Mouse (Mus musculus) thymus, adult 2 months (tissue): ENCODE measurements around the gene Med7. TPM values are rescaled to one million over a fixed set of nuclear protein-coding genes. Genes with fewer than 3 reads are reported as not detected.

Experiments
- DNase-seq: peaks from one replicate; pipeline ENCODE4 v3.0.0; 2021
- H3K27ac ChIP-seq: fragments of 200-500 bp; 2 replicates; pipeline ENCODE4 v1.5.1; 2012; ENCODE audit warnings: low read length, control low read depth; ENCODE audit not compliant: control insufficient read depth, insufficient read depth
- H3K27me3 ChIP-seq: fragments of 200-500 bp; 2 replicates; pipeline ENCODE4 v1.6.1; 2012; ENCODE audit warnings: mild to moderate bottlenecking, low read length, moderate library complexity, mixed read lengths; ENCODE audit not compliant: control insufficient read depth, insufficient read depth
- H3K36me3 ChIP-seq: fragments of 200-500 bp; 2 replicates; pipeline ENCODE4 v1.6.1; 2012; ENCODE audit warnings: mild to moderate bottlenecking, low read length, moderate library complexity; ENCODE audit not compliant: control insufficient read depth, insufficient read depth
- H3K4me1 ChIP-seq: fragments of 200-500 bp; replicated peaks from 2 replicates; pipeline ENCODE4 v1.6.1; 2012; ENCODE audit warnings: low read length; ENCODE audit not compliant: control insufficient read depth, insufficient read depth
- H3K4me3 ChIP-seq: fragments of 200-500 bp; 2 replicates; pipeline ENCODE4 v1.5.1; 2012; ENCODE audit warnings: mild to moderate bottlenecking, low read length, control low read depth, moderate library complexity; ENCODE audit not compliant: control insufficient read depth, insufficient read depth
- CTCF ChIP-seq: fragments of 200-500 bp; IDR thresholded peaks from 2 replicates; pipeline ENCODE4 v1.5.1; 2012; ENCODE audit warnings: mild to moderate bottlenecking, control low read depth, low read length, moderate library complexity, borderline replicate concordance; ENCODE audit not compliant: control insufficient read depth, poor library complexity, insufficient read depth; ENCODE audit errors: extremely low read depth
- POLR2A ChIP-seq: fragments of 200-500 bp; IDR thresholded peaks from 2 replicates; pipeline ENCODE4 v1.6.1; 2012; ENCODE audit warnings: mild to moderate bottlenecking, low read length, control low read depth, moderate library complexity; ENCODE audit not compliant: control insufficient read depth, poor library complexity, insufficient read depth; ENCODE audit errors: extremely low read depth
- WGBS: fragments of 180-500 bp; shearing (Covaris S2); methylation state at CpG from one replicate; pipeline ENCODE4 v1.1.7; 2018; 5-methylcytosine and 5-hydroxymethylcytosine counted together
- polyA plus RNA-seq: library from polyadenylated mRNA; depleted of rRNA; stranded (reverse); fragments of >200 nt; gene quantifications from 2 replicates; pipeline ENCODE4 v1.2.3, GENCODE M21; 2012

Gene Med7
- polyA plus RNA-seq, 1 experiment, result 28.2 TPM

DNA sequence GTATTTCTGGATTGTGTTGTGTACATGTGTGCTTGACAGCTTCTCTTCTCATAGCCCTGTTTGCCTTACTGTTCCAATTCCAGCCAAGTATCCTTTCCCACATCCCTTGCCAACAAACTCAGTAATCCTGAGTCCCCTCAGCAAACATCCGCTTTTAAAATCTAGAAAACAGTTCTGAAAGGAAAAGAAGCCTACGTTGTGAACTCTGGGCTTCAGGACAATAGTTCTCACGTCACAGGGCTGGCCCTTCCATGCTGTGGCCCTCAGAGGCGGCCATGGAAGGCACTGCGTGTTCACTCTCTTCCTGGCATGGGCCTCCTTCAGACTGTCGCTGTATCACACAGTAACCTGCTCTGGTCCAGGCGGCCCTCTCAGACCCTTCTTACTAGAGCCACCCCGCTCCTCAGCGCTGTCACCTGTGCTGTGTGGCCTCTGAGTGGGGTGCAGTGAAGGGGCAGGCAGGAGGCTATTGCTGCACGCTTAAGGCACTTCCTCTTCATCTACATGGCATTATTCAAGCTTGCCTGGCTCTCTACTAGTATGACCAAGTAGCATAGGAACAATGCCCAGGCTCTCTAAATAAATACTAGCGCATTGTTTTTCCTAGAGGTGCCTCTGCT lies 12.8 kb downstream of the Med7 start:
- no peak for DNase-seq
- no peaks in the 10 kb centered on the region for H3K36me3 ChIP-seq
- no peak overlapping the region for H3K4me3 ChIP-seq
- no peak overlapping the region for H3K27ac ChIP-seq
- H3K27me3 ChIP-seq, result no peaks in the 10 kb centered on the region
- TF ChIP-seq CTCF (no peak), POLR2A (no peak)
- peaks cover 12% of the 10 kb centered on the region for H3K4me1 ChIP-seq
- WGBS, result 67% methylated on average over 11 of the region's 11 CpGs

DNA sequence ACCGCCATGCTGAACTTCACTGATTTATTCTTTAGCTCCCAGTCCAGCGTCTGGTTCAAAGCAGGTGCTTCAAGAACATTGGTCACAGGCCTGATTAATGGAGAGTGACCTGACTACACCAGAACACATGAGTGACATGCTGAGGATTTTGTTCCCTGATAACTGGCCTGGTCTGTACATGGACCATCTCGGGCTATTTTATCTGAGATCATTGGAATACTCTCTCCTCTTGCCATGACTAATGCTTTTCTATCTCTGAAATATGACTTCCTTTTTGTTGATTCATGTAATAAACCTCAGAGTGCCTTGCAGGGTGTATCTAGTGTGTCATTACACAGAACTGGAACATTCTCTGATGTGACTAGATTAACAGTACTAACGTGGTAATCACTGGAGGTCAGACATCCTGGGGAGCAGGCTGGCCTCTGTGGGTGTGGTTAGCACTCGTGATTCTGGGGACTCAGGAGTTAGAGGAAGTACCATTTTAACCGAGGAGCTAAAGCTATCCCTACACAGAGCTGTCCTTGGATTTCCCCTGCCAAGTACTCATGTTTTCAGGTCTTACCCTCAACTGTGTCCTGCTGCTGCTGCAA lies 17.8 kb downstream of the Med7 start, which contains the start of gene Havcr2:
Havcr2 (plus strand) TSS at position 483 of the 593 bp plus-strand sequence.
- Histone ChIP-seq H3K36me3 (no peaks in the 10 kb centered on the region), H3K4me1 (peaks cover 2% of the 10 kb centered on the region), H3K4me3 (no peak within 1 kb of the TSS), H3K27me3 (no peaks in the 10 kb centered on the region), H3K27ac (no peak within 1 kb of the TSS)
- WGBS, result 52% methylated on average over 6 of the region's 6 CpGs
- TF ChIP-seq CTCF (no peak), POLR2A (no peak)
- DNase-seq, result no peak

DNA sequence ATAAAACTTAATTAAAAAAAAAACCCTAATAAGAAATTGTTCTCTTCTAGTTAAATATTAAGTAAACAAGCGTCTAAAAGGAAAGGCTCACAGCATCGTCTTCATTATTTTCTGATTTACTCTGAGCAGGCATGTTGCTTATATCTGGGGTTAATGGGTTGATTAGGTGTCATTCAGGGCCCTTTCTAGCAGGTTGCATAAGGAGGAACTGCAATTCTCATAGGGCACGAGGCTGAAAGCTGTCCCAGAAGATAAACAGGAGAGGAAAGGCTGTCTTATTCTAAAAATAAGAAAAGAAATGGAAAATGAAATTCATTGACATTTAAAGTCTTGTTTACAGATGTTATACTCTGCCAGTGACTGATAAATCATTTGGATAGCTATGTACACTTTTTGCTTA lies 23.2 kb downstream of the Med7 start:
- DNase-seq, result no peak
- Histone ChIP-seq H3K27me3 (no peaks in the 10 kb centered on the region), H3K4me1 (no peaks in the 10 kb centered on the region), H3K36me3 (no peaks in the 10 kb centered on the region), H3K27ac (no peak overlapping the region), H3K4me3 (no peak overlapping the region)
- WGBS, result 88% methylated on average over 3 of the region's 3 CpGs
- TF ChIP-seq POLR2A (no peak), CTCF (no peak)

DNA sequence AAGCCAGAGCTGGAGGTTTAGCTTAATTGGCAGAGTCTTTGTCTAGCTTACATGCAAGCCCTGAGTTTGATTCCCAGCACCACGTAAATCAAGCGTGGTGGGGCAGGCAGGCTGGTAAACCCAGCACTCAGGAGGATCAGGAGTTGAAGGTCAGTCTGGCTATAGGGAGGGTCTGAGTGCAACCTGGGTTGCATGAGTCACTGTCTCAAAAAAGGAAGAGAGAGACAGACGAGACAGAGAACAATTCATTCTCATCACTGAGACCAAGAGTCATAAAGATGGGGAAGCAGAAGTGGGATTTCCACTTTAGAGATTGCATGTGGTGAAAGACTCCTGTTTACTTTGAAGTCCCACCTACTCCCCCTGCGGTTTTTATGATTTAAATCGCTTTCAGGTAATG lies 24.6 kb downstream of the Med7 start:
- 55% methylated on average over 5 of the region's 5 CpGs for WGBS
- TF ChIP-seq CTCF (no peak), POLR2A (no peak)
- Histone ChIP-seq H3K27ac (no peak overlapping the region), H3K4me3 (no peak overlapping the region), H3K4me1 (no peaks in the 10 kb centered on the region), H3K36me3 (no peaks in the 10 kb centered on the region), H3K27me3 (no peaks in the 10 kb centered on the region)
- DNase-seq, result no peak

DNA sequence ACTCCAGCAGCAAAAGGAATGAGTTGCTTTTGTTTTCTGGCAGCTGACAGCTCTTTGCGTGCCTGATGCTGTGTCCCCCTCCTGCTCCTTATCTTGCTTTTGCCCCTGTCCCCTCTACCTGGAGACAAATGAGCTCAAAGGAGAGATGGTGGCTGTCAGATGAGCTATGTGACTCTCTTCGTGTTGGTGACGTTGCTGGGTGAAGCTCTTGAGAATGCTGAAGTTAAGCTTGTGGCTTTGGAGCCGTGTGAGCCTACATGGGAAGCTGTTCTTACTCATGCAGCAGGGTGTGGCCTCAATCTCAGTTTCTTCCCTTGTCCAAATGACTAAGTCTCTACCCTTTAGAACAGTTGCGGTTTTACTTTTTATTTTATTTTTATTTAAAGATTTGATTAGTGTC lies 25.2 kb downstream of the Med7 start:
- TF ChIP-seq POLR2A (no peak), CTCF (no peak)
- no peak for DNase-seq
- Histone ChIP-seq H3K4me1 (no peaks in the 10 kb centered on the region), H3K4me3 (no peak overlapping the region), H3K27ac (no peak overlapping the region), H3K36me3 (no peaks in the 10 kb centered on the region), H3K27me3 (no peaks in the 10 kb centered on the region)
- WGBS, result 33% methylated on average over 5 of the region's 5 CpGs

DNA sequence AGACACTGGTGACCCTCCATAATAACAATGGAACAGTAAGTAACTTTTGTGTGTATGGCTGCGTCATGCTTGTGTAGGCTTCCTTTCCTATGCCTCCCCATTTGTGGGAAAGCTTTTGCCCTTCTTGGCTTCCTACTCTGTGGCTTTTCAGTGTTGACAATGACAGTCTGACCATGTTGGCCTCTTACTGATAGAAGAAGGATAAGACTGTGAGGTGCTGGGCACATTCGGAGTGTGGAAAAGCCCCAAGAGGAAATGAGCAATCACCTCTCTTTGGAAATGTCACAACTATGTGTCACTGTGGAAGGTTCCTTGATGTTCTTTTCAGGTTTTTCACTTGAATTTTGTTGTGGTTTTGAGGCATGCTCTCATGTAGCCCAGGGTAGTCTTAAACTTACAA lies 30.2 kb downstream of the Med7 start:
- no peak overlapping the region for H3K4me3 ChIP-seq
- DNase-seq, result no peak
- no peaks in the 10 kb centered on the region for H3K27me3 ChIP-seq
- 58% methylated on average over 2 of the region's 2 CpGs for WGBS
- H3K36me3 ChIP-seq, result no peaks in the 10 kb centered on the region
- no peaks in the 10 kb centered on the region for H3K4me1 ChIP-seq
- TF ChIP-seq POLR2A (no peak), CTCF (no peak)
- H3K27ac ChIP-seq, result no peak overlapping the region
